Mouse (Mus musculus) C2C12 (cell line): Measurements from ENCODE around the gene Ager. TPM values are rescaled to one million over a fixed set of nuclear protein-coding genes. Genes with fewer than 3 reads are reported as not detected.

Source experiments
- H3K27me3 ChIP-seq: one replicate; pipeline ENCODE4 v1.6.1; 2011; ENCODE audit not compliant: control insufficient read depth, insufficient read depth, insufficient read length
- H3K36me3 ChIP-seq: one replicate; pipeline ENCODE4 v1.6.1; 2011; ENCODE audit not compliant: control insufficient read depth, insufficient read depth
- H3K4me3 ChIP-seq: one replicate; pipeline ENCODE4 v1.5.1; 2011; ENCODE audit warnings: mild to moderate bottlenecking, control low read depth; ENCODE audit not compliant: poor library complexity, insufficient read depth, severe bottlenecking
- H3K79me2 ChIP-seq: one replicate; pipeline ENCODE4 v1.6.1; 2011; ENCODE audit not compliant: control insufficient read depth, insufficient read depth
- H3K79me3 ChIP-seq: one replicate; pipeline ENCODE4 v1.6.1; 2011; ENCODE audit warnings: low read depth, control low read depth
- H3ac ChIP-seq: one replicate; pipeline ENCODE3; 2011; ENCODE audit warnings: low read depth; ENCODE audit not compliant: control insufficient read depth, insufficient read length
- CEBPB ChIP-seq: IDR thresholded peaks from one replicate; pipeline ENCODE4 v1.6.1; 2011; ENCODE audit warnings: low read depth, mild to moderate bottlenecking, control low read depth, moderate library complexity
- CTCF ChIP-seq: IDR thresholded peaks from one replicate; pipeline ENCODE4 v1.5.1; 2011; ENCODE audit not compliant: control insufficient read depth, insufficient read depth, insufficient read length
- FOSL1 ChIP-seq: IDR thresholded peaks from one replicate; pipeline ENCODE4 v1.8.0; 2011; ENCODE audit warnings: mild to moderate bottlenecking, low read length; ENCODE audit not compliant: poor library complexity, insufficient read depth, severe bottlenecking
- MAX ChIP-seq: IDR thresholded peaks from one replicate; pipeline ENCODE4 v1.6.1; 2011; ENCODE audit warnings: mild to moderate bottlenecking, control low read depth
- MYOD1 ChIP-seq: IDR thresholded peaks from one replicate; pipeline ENCODE4 v1.6.1; 2011; ENCODE audit warnings: low read depth; ENCODE audit not compliant: control insufficient read depth, insufficient read length
- MYOG ChIP-seq: IDR thresholded peaks from one replicate; pipeline ENCODE4 v1.6.1; 2011; ENCODE audit not compliant: control insufficient read depth, insufficient read length; ENCODE audit errors: extremely low read depth
- USF1 ChIP-seq: IDR thresholded peaks from one replicate; pipeline ENCODE4 v1.6.1; 2011; ENCODE audit warnings: low read depth, mild to moderate bottlenecking, control low read depth, moderate library complexity
- polyA plus RNA-seq: library from polyadenylated mRNA; unstranded; fragments of >200 nt; fragmentation: generic; extraction: Trizol; gene quantifications from one replicate; pipeline ENCODE4 v1.2.1, GENCODE M21; 2012; ENCODE audit warnings: missing spikeins

The Ager gene
- polyA plus RNA-seq, 1 experiment = 0.30 TPM

- no peaks in the 10 kb centered on the region for H3K79me2 ChIP-seq
- TF ChIP-seq FOSL1 (no peak), MYOG (no peak), USF1 (no peak)
- H3ac ChIP-seq = no peak overlapping the region
- no peak overlapping the region for H3K4me3 ChIP-seq
- H3K79me3 ChIP-seq = no peaks in the 10 kb centered on the region
- peaks cover 41% of the 10 kb centered on the region for H3K27me3 ChIP-seq
- no peaks in the 10 kb centered on the region for H3K36me3 ChIP-seq
These were observed 21.1 kb upstream of the Ager start for GRCm38 (mm10) chr17:34576577-34576976.

GRCm38 (mm10) chr17:34578070-34578469 lies 19.6 kb upstream of the Ager start:
- H3K4me3 ChIP-seq = no peak overlapping the region
- H3K36me3 ChIP-seq = no peaks in the 10 kb centered on the region
- no peaks in the 10 kb centered on the region for H3K79me2 ChIP-seq
- no peaks in the 10 kb centered on the region for H3K79me3 ChIP-seq
- TF ChIP-seq MAX = no peak
- no peak for TF ChIP-seq CTCF
- no peak for TF ChIP-seq CEBPB
- TF ChIP-seq FOSL1 = no peak
- TF ChIP-seq MYOD1 = no peak
- TF ChIP-seq USF1 = no peak
- TF ChIP-seq MYOG = no peak
- H3K27me3 ChIP-seq = peaks cover 50% of the 10 kb centered on the region
- H3ac ChIP-seq = no peak overlapping the region

DNA sequence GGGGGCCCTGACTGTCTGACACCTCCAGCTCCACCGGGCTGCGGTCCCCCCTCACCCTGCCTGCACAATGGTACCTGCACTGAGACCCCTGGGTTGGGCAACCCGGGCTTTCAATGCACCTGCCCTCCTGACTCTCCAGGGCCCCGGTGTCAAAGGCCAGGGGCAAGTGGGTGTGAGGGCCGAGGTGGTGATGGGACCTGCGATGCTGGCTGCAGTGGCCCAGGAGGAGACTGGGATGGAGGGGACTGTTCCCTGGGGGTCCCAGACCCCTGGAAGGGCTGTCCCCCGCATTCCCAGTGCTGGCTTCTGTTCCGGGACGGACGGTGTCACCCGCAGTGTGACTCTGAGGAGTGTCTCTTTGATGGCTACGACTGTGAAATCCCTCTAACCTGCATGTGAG lies 15.1 kb upstream of the Ager start:
- H3K4me3 ChIP-seq = no peak overlapping the region
- H3K36me3 ChIP-seq = no peaks in the 10 kb centered on the region
- H3K79me3 ChIP-seq = no peaks in the 10 kb centered on the region
- H3K79me2 ChIP-seq = no peaks in the 10 kb centered on the region
- no peak overlapping the region for H3ac ChIP-seq
- TF ChIP-seq CEBPB (no peak), MYOG (no peak), MYOD1 (no peak), FOSL1 (no peak), MAX (no peak), CTCF (no peak), USF1 (no peak)
- peaks cover 32% of the 10 kb centered on the region for H3K27me3 ChIP-seq

- H3ac ChIP-seq = no peak overlapping the region
- H3K27me3 ChIP-seq = peaks cover 32% of the 10 kb centered on the region
- H3K4me3 ChIP-seq = no peak overlapping the region
- no peaks in the 10 kb centered on the region for H3K79me2 ChIP-seq
- TF ChIP-seq MAX = no peak
- no peak for TF ChIP-seq MYOD1
- no peak for TF ChIP-seq CTCF
- no peak for TF ChIP-seq CEBPB
- TF ChIP-seq USF1 = no peak
- TF ChIP-seq FOSL1 = no peak
- H3K79me3 ChIP-seq = no peaks in the 10 kb centered on the region
- no peaks in the 10 kb centered on the region for H3K36me3 ChIP-seq
These were observed 14.3 kb upstream of the Ager start for GRCm38 (mm10) chr17:34583397-34583796.

- peaks cover 32% of the 10 kb centered on the region for H3K27me3 ChIP-seq
- no peak overlapping the region for H3ac ChIP-seq
- no peaks in the 10 kb centered on the region for H3K79me3 ChIP-seq
- no peaks in the 10 kb centered on the region for H3K36me3 ChIP-seq
- H3K4me3 ChIP-seq = no peak overlapping the region
- no peaks in the 10 kb centered on the region for H3K79me2 ChIP-seq
- TF ChIP-seq MYOD1 = no peak
- TF ChIP-seq USF1 = no peak
- no peak for TF ChIP-seq CEBPB
- no peak for TF ChIP-seq CTCF
- TF ChIP-seq MYOG = no peak
- TF ChIP-seq FOSL1 = no peak
- no peak for TF ChIP-seq MAX
These were observed 13.8 kb upstream of the Ager start for GRCm38 (mm10) chr17:34583819-34584218.

DNA sequence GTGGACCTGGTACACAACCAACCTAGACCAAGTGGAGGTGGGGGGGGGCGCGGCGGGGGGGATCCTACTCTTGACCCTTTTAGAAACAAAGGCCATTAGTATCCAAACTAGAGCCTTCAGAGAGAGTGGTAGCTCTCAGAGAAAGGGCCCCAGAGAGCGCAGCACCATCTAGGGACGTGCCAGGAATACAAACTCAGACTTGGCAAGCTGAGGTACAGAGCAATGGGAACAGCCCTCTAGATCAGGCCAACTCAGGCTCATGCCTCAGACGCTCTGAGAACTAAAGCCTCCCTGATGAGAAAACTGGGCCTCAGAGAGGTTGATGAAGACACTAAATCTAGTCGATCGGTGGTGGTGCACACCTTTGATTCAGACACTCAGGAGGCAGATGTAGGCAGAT lies 12.5 kb upstream of the Ager start:
- H3ac ChIP-seq = no peak overlapping the region
- H3K79me3 ChIP-seq = no peaks in the 10 kb centered on the region
- H3K4me3 ChIP-seq = no peak overlapping the region
- H3K79me2 ChIP-seq = no peaks in the 10 kb centered on the region
- H3K27me3 ChIP-seq = peaks cover 25% of the 10 kb centered on the region
- TF ChIP-seq CTCF = no peak
- no peak for TF ChIP-seq USF1
- no peak for TF ChIP-seq MYOG
- TF ChIP-seq FOSL1 = no peak
- TF ChIP-seq CEBPB = no peak
- no peak for TF ChIP-seq MYOD1
- TF ChIP-seq MAX = no peak
- H3K36me3 ChIP-seq = no peaks in the 10 kb centered on the region
